Mouse (Mus musculus): ENCODE results near the gene Katnbl1.

GRCm38 (mm10) chr2:112393958-112394357 is 14.9 kb downstream of the Katnbl1 start:
- no peak for TF ChIP-seq CTCF (IDR thresholded peaks at IDR 0.05; ENCODE audit: borderline replicate concordance, extremely low read depth, insufficient read depth, insufficient read length)
- TF ChIP-seq POLR2A (IDR thresholded peaks at IDR 0.05; ENCODE audit: borderline replicate concordance, extremely low read depth, insufficient read depth, insufficient read length, poor library complexity, severe bottlenecking), result no peak
